Mouse (Mus musculus): ENCODE results near the gene Gm10944.

GRCm38 (mm10) chr10:10655991-10656390 lies 25.2 kb upstream of the Gm10944 start:
- TF ChIP-seq CTCF (IDR thresholded peaks at IDR 0.05; ENCODE audit: borderline replicate concordance, extremely low read depth, insufficient read depth, insufficient read length): no peak
- TF ChIP-seq POLR2A (IDR thresholded peaks at IDR 0.05; ENCODE audit: borderline replicate concordance, extremely low read depth, insufficient read depth, insufficient read length, poor library complexity, severe bottlenecking): no peak

Measured in brain, embryonic 14.5 days (tissue).